Mouse (Mus musculus) cerebellum, adult 8-10 months (tissue): ENCODE measurements around the gene Aida.
"Not testable (repeated sequence)": the region's sequence is repeated elsewhere in the genome, so short reads cannot be mapped to it uniquely, and the experiment has no call there.

Experiments
- DNase-seq: peaks from one replicate; pipeline ENCODE4 v3.0.0; 2022

The Aida gene

GRCm38 (mm10) chr1:183296465-183296864 is at the start of gene Aida:
Gene Aida, plus strand, starts transcription at chr1:183296590.
- no peak for DNase-seq

DNA sequence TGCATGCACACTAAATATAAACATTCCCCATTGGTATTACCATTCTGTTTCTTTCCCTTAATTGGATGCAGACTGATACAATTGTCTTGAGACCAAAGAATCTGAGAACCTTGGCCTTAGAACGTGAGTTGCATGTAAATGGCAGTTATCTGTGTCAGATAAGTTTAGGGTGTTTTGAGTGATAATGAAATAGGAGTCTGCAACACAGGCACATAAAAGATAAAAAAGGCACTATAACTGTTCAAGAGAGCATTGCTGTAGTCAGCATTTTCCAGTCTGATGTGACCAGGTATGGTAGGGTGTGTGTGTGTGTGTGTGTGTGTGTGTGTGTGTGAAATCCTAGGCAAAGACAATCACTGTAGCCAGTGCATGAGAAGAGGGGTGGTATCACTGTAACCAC is 48.2 kb upstream of the Aida start:
- no peak for DNase-seq

DNA sequence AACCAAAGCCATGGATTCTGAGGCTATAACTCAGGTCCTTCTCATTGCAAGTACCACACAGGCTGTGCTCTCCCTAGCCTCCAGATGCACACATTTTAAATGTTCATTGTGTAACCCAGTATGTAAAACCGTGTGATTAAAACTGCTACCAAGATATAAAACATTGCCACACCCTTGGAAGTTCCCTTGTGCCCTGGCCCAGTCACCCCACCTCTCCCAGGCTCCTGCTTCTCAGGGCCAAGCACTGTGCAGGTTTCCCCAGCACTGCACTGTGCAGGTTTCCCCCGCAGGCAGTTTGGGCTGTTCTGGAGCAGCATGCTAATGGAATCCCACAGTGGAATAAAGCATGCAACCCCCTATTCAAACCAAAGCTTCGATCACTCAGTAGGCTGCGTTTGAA is 45.8 kb upstream of the Aida start:
- no peak for DNase-seq

DNA sequence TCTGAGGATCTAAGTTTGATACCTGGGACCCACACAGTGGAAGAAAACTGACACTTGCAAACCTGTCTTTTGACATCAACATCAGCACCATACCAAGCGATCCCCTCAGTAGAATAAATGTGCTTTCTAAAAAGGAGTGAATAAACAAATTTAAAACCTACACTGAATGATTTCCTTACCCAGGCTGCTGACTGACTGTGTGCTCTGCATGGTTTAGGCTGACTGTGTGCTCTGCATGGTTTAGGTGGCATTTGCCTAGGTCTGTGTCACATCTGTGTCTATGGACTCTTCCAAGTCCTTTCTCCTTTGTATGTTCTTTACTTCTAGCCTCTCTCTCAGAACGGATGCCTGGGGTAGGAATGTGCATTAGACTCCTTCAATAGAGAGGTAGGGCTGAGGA is 44.6 kb upstream of the Aida start:
- no peak for DNase-seq

DNA sequence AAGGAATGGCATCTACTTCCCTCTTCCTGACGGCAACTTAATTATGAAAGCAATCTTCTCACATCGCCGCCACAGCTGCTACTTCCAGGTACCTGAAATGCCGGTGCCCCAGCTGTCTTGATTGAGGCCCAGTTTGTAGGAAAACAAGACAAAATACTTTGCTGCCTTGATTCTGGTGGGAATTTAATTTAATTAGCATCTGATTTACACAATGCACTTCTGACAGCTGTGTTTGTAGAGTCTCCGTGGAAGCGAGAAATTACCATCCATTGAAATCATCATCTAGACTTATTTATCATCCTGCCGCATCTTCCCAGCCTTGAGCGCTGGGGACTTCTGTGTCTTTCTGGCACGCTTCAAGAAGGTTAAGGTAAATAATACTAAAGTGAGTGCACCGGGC is 43.8 kb upstream of the Aida start:
- no peak for DNase-seq

DNA sequence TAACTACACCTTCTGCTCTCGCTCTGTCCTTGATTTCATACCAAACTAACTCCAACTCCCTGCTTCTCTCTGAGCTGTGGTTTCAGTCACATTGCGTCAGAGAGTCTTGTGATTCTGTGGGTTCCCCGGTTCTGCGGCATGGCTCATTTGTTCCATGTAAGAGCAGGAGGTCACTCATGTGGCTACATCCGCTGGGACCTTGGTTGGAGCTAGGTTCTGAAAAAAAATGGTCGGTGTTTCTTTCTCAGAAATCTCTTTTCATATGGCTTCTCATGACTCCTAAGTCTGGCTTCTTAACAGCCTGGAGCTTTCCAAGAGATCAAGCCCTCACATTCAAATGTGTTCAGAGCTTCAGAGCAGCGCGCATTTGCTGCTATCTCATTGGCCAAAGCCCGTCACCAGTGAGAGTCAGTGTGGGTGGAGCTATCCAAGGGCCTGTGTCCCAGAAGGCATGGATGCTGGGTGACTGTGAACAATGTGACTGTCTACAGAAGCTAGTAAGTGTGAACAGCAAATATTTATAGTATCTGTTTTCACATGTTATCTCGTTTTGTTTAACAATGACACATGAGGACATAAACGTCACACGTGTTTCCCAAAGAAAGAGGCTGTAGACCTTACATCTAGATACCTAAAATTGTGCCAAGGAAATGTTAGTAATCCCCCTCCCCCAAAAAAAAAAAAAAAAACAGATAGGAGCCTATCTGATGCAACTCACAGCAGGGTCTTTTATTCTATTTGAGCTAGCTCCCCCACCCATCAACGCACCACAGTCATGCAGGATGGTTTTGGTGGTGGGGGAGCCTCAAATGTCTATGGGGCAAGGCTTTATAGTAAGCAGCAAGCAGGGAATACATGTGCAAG is 32.0 kb upstream of the Aida start:
- DNase-seq, result no peak

DNA sequence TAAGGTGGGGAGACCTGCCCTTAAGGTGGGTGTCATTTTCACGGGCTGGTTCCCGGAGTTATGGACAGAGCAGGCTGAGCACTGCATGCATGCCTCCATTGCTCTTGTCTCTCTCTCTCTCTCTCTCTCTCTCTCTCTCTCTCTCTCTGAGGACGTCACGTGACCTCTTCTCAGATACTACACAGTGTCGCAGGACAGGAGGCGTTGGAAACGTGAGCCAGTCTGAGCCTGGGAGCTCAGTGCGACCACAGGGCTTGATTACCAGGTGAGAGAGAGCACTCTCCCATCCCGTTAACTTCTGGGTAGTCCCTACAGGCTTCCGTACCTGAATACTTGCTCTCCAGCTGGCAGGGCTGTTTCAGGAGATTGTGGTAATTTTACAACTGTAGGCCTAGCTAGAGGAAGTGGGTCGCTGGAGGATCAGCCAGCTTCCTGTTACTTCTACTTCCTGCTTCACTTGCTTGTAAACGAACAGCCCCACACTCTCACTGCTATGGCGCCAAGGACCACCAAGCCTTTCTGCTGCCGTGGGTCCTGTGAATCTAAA is 30.4 kb upstream of the Aida start:
- DNase-seq, result no peak

DNA sequence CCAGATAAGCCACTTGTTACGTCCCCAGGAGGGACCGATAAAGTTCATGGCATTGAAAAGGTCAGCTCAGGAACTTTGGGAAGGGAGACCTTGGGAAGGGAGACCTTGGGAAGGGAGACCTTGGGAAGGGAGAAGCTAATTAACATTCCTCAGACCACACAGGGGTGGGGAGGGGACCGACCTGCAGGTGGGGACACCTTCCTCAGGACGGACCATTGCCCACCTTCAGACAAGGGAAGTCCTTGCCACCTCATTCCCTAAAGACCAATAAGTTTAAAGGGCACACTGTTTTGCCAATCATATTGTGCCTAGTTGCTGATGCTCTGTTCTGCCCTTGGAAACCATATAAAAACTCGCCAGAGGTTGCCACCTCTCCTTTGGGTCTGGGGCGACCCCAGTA is 28.7 kb upstream of the Aida start:
- no peak for DNase-seq

DNA sequence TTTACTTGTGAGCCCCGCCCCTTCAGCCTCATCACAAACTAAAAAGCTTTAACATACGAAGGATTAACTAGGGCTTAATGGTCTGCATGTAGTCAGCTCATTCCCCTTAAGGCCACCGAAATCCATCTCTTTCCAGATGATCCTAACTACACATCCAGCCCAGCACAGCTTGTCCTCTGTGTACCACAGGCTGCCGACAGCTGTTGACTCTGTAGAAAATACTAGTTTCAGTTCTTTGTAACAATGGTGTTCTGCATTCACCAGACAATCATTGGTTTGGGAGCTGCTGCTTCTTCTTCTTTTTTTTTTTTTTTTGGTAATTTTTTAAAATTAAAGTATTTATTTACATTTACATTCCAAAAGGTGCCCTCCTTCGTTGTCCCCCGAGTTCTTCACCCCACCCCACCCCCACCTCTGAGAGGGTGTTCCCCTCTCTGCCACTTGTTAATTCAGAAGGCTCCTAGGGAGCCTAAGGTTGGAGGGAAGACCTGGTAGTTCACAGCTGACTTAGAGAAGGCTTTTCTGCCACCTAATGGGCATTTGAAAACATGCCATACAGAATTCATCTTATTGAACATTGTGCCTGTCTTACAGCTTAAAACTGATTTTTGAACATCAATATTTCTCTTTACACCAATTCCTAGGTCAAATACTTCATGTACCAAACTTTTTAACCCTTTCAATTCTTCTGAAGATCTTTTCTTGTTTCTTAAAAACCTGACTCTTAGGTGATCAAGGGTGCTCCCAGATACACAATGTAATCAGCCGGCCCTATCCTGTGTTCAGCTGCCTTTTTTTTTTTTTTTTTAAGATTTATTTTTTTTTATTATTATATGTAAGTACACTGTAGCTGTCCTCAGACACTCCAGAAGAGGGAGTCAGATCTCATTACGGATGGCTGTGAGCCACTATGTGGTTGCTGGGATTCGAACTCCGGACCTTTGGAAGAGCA is 23.2 kb upstream of the Aida start:
- DNase-seq, result no peak

DNA sequence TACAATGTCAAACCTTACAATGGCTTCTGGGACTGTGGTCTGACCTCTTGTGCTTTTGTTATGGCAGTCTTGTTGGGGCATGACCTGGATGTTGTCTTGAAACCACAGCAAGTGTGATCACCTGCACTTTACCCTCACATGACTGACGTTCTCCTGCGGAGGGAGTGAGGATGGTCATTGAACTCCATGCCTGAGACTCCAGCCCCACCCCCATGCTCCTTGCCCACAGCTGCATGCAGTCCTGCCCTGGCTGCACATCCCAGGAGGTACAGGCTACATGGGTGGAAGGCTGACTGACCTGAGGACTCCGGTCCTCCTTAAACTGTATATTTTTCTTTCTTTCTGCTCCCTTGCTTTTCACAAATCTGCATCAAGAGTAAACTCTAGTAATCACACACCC is 22.0 kb upstream of the Aida start:
- DNase-seq, result no peak

DNA sequence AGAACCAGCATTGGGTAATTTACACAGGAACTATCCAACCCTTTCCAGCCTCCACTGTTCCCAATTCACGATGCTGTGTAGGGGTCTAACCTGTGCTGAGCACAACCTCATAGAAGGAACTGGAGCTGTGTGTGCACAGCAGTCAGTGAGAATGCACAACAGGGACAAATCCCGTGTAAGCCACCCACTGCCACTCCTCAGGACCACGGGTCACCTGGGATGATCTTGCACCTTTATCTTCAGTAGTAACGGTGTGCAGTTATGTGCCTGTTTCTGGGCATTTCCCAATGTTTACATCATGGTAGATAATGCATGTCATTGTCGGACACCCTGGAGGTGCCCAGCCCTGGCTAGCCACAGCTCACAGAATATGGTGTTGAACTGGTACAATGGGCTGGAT is 20.6 kb upstream of the Aida start:
- DNase-seq, result no peak

- DNase-seq, result no peak
Observed at GRCm38 (mm10) chr1:183288351-183288750, 8.0 kb upstream of the Aida start.

DNA sequence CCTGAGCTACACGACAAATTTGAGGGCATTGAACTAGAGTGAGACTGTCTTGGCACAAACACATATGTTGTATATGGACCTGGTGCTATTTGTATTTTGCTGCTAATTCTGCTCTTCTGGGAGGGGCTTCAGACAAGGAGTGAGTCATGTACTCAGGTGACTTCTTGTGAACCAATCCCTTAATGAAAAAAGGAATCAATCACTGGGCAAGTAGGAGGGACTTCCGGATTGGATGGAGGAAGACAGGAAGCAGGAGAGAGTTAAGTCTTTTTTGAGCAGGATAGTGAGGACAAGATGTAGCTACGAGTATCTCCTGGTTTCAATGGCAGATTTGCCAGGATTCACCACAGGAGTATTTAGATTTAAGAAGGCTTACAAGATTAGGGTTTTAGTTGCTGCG is 6.8 kb upstream of the Aida start:
- DNase-seq, result no peak

DNA sequence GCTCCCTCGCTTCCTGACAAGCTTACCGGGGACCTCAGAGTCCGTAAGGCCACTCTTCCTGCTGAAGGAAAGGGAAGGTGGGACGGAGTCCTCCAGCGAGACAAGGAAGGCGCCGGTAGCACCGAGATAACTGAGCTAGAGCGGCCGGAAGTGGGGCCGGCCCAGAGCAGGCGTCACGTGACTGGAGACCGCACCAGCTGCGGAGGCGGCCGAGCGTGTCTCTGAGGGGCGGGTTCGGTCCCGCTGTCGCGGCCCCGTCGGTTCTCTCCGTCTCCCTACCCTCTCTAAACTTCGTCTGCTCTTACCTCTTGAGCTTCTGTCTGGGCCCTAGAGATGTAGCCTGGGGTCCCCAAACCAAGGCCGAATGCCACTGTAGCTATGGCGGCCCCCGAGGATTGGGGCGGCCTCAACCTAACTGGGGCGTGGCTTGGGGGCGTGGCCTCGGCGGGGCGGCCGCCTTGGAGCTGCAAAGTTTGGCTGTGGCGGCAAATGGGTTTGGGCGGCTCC is 540 bp downstream of the Aida start, which contains the start of gene Brox:
Gene Brox, minus strand, starts transcription at position 393 of the 507 bp plus-strand sequence.
- DNase-seq, result peak; percentile 94

DNA sequence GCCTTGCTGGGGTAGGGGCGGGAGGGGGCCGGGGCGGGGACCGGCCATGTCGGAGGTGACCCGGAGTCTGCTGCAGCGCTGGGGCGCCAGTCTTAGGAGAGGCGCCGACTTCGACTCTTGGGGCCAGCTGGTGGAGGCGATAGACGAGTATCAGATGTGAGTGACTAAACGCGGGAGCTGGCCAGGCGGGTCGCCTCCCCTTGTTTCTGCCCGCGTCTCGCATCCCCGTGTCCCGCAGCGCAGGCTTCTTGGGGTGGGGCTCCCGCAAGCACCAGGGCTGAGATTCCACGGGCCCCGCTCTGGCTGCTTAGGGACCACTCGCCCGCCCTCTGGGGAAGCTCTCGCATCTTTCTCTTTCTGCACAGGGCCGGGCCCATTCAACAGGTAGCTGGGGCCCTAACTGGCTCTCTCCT is 1.1 kb downstream of the Aida start:
- peak; percentile 55 for DNase-seq

- peak; percentile 11 for DNase-seq
Observed at GRCm38 (mm10) chr1:183297886-183298489, 1.6 kb downstream of the Aida start.

- DNase-seq, result peak; percentile 89
Observed at GRCm38 (mm10) chr1:183299161-183299560, 2.8 kb downstream of the Aida start.

DNA sequence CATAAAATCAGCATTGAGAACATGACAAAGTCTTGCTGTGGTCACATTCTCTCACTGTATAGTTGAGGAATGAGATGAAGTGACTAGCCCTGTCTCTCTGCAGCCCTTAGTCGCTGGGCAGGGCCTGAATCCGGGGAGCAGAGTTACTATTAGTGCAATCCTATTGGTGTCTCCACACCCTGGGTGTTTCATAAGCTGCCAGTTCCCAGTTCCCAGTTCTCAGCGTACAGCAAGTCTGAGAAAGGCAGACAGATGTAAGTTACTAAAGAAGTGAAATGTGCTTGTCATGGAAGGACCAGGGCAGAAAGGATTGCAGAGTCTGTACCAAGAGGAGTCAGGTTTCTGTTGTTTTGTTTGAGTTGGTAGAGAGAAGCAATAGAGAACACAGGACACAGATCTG is 11.2 kb downstream of the Aida start:
- DNase-seq, result no peak

GRCm38 (mm10) chr1:183308476-183308875 is 12.1 kb downstream of the Aida start:
- no peak for DNase-seq

DNA sequence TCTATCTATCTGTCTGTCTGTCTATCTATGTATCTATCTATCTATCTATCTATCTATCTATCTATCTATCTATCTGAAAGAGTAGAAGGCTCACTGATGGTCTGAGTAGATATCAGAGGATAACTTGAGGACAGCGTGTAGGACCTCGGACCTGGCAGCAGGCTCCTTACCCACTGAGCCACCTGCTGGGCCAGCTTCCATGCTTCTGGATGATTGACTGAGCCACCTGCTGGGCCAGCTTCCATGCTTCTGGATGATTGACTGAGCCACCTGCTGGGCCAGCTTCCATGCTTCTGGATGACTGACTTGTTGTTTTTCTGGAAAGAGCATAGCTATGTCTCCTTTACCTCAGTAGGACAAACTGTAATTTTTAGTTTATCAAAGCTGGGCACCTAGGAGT is 13.2 kb downstream of the Aida start:
- DNase-seq, result not testable (repeated sequence)

DNA sequence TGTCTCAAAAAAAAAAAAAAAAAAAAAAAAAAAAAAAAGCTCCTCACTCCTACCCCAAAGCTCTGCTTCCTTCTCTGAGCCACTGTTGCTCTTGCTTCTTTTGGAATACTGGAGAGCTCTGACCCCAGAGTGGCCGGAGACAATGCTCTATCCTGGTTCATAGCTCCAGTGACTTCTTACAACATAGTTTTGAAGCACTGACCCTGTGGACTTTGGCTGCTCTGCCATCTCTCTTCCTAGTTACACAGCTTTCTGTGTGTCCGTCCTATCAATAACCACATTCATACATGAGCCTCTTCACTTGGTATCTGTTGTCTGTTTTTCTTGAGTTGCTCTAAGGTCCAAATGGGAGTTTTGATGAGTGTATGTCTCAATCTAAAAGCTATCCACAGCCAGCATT is 15.7 kb downstream of the Aida start:
- DNase-seq, result no peak

DNA sequence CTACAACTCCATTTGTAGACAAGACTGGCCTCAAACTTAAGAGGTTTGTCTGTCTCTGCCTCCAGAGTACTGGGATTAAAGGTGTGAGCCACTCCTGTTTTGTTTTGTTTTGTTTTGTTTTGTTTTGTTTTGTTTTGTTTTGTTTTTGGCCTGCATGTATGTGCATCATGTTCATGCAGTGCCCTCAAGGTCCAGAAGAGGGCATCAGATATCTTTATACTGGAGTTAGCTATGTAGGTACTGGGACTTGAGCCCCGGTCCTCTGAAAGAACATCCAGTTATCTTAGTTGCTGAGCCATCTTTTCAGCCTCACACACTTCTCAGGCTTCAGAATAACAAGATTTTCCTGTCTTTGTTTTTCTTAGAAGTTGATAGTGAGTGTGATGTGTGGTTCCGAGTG is 19.4 kb downstream of the Aida start:
- DNase-seq, result no peak

GRCm38 (mm10) chr1:183320708-183321107 is 24.3 kb downstream of the Aida start:
- no peak for DNase-seq
